Mouse (Mus musculus) liver, postnatal 0 days (tissue): ENCODE measurements at regions not wholly inside any gene's neighbourhood (a gene's known extent, or its start where the extent isn't known, plus 50 kb on each side); places are given as distances from the start of the nearest gene placed in this dataset.

Experiments
- CTCF ChIP-seq: sonication (generic); IDR thresholded peaks from 2 replicates; pipeline ENCODE4 v1.5.1; 2016; ENCODE audit warnings: antibody characterized with exemption, low read depth
- EP300 ChIP-seq: IDR thresholded peaks from 2 replicates; pipeline ENCODE4 v1.6.1; 2016; ENCODE audit warnings: antibody characterized with exemption, low read depth, mild to moderate bottlenecking

DNA sequence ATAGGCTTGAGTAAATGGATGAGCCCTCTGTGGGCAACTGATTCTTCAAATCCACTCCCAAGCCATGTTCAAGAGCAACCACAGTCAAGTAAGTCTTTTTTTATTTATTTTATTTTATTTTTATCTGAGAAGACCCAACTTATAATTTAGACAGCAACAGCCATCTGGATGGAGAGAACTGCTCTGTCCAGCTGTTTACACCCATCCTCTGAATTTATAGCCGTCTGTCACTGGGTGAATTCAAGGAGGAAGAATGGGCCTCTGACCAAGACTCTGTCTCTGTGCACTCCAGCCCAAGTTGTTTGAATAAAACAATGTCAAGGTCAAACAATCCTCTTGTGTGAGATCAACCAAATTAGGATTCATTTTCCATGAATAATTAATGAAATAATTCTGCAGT, 263.6 kb downstream of the Tgfb2 start:
- no peak for TF ChIP-seq CTCF
- no peak for TF ChIP-seq EP300
